Mouse (Mus musculus): Measurements from ENCODE around the gene Ceacam14.

Gene Ceacam14

GRCm38 (mm10) chr7:17812333-17812732 lies at the start of gene Ceacam14:
Ceacam14 (plus strand) TSS chr7:17812633.
- no peak for DNase-seq (ENCODE audit: low spot score)
